Mouse (Mus musculus): ENCODE measurements around the gene Tmem184b. TPM values are rescaled to one million over a fixed set of nuclear protein-coding genes. Genes with fewer than 3 reads are reported as not detected.

The Tmem184b gene
- total RNA-seq, 2 experiments from 2014 or later: 72.4 to 77.4 TPM

GRCm38 (mm10) chr15:79400134-79400974, 3.0 kb downstream of the Tmem184b start:
- no peak for DNase-seq (ENCODE audit: low spot score in 2 of 2)

GRCm38 (mm10) chr15:79399231-79400052, 3.9 kb downstream of the Tmem184b start:
- no peak for DNase-seq (ENCODE audit: low spot score in 2 of 2)

DNA sequence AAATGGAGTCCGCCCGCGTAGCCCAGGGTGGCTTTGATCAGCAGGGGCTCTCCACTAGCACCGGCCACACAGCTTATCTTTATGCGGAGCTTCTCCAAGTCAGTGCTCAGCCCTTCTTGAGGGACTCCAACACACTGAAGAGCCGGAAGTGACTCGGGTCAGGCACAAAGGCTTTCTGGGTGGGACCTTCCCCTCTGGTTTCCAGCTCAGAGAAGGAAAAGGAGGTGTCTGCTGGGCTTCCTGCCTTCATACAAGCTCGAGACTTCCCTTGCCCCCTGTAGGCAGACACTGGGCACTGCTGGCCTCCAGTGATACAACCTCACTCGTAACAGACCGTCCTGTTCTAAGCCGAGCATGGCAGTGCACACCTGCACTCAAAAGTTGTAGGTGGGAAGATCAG, 6.6 kb downstream of the Tmem184b start:
- DNase-seq (ENCODE audit: low spot score in 2 of 2): no peak

GRCm38 (mm10) chr15:79395281-79395680, 8.1 kb downstream of the Tmem184b start:
- DNase-seq (ENCODE audit: low spot score in 2 of 2): no peak

- DNase-seq (ENCODE audit: low spot score in 2 of 2): no peak
Measured at GRCm38 (mm10) chr15:79394842-79395241, 8.5 kb downstream of the Tmem184b start.

DNA sequence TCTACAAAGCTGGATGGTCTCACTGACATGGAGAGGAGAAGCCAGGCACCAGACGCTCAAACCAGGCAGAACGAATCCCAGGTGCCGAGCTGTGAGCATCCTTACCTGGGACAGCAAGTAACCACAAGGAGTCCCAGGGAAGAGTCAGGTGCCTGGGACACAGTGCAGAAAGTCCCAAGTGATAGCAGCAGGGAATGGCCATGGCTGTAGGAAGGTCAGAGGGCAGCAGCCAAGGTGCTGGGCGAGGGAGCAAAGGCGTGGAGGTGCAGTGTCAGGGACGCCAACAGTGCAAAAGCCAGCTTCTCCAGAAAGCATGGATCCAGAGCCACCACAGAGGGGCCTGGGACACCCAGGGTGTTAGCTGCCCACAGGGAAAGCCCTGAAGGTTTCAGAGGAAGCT, 10.3 kb downstream of the Tmem184b start:
- no peak for DNase-seq (ENCODE audit: low spot score in 2 of 2)

GRCm38 (mm10) chr15:79392527-79392926, 10.8 kb downstream of the Tmem184b start:
- no peak for DNase-seq (ENCODE audit: low spot score in 2 of 2)

- DNase-seq (ENCODE audit: low spot score in 2 of 2): peak; percentile 56 to 70
Measured at GRCm38 (mm10) chr15:79391447-79392093, 11.8 kb downstream of the Tmem184b start.

DNA sequence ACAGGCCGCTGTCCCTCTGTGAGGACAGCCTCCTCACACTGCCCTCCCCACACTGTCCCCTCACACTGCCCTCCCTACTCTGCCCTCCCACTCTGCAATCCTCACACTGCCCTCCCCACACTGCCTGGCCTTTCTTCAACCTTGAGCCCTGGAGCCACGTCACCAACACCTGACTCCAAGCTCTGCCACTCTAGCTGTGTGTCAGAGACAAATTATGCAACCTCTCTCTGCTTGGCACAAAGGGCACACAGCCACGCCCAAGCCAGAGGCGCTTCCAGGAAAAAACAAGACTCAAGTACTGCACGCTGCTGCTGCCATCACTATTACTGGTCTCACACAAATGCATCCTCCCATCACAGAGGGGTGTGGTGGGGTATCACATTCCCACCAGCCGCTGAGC, 12.9 kb downstream of the Tmem184b start:
- DNase-seq (ENCODE audit: low spot score in 2 of 2): no peak

- DNase-seq (ENCODE audit: low spot score in 2 of 2): no peak
Measured at GRCm38 (mm10) chr15:79388171-79388570, 15.2 kb downstream of the Tmem184b start.

DNA sequence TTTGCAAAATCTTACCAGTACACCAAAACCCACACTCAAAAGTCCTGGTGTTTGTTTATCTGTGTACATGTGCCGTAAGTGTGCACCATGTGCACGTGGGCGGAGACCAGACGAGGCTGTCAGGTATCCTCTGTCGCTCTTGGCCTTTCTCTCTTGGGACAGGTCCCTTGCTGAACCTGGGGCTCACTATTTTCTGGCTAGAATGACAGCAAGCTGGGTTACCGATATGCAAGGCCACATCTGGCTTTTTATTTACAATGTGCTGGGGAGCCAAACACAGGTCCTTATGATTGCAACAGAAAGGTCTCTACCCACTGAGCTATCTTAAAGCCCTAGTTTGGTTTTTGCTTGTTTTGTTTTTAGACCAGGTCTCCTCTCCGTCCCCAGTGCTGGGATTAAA, 15.8 kb downstream of the Tmem184b start:
- DNase-seq (ENCODE audit: low spot score in 2 of 2): no peak

DNA sequence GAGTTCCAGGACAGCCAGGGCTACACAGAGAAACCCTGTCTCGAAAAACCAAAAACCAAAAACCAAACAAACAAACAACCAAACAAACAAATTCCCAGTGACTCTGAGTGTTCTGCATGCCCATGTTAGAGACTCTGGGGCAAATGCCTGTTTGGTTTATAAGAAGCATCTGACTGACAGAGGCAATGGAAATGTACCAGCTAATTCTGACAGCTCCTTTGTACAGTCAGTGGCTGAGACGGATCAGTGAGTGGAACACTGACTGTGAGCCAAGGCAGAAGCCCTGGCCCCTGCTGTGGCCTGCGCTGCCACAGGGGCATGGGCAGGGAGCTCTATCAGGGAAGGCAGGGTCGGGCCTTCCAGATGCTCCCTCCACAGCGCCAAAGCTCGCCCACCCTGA, 16.3 kb downstream of the Tmem184b start:
- DNase-seq (ENCODE audit: low spot score in 2 of 2): no peak

DNA sequence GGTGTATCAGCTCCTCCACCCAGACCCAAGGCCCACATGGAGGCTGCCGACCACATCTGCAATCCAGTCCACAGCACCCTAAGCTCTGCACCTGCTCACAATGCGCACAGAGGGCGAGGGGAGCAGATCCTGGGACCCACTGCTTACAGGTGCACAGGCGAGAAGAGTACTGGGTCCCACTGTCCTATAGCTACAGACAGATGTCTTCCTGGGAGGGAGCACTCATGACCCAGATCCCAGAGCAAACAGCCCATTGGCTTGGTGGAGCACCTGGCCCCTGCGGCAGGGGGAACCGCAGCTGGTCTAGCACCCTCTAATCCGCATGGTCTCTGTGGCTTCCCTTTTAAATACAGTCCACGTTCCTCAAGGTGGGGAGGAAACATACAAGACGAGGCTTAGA, 21.7 kb downstream of the Tmem184b start:
- no peak for DNase-seq (ENCODE audit: low spot score in 2 of 2)

DNA sequence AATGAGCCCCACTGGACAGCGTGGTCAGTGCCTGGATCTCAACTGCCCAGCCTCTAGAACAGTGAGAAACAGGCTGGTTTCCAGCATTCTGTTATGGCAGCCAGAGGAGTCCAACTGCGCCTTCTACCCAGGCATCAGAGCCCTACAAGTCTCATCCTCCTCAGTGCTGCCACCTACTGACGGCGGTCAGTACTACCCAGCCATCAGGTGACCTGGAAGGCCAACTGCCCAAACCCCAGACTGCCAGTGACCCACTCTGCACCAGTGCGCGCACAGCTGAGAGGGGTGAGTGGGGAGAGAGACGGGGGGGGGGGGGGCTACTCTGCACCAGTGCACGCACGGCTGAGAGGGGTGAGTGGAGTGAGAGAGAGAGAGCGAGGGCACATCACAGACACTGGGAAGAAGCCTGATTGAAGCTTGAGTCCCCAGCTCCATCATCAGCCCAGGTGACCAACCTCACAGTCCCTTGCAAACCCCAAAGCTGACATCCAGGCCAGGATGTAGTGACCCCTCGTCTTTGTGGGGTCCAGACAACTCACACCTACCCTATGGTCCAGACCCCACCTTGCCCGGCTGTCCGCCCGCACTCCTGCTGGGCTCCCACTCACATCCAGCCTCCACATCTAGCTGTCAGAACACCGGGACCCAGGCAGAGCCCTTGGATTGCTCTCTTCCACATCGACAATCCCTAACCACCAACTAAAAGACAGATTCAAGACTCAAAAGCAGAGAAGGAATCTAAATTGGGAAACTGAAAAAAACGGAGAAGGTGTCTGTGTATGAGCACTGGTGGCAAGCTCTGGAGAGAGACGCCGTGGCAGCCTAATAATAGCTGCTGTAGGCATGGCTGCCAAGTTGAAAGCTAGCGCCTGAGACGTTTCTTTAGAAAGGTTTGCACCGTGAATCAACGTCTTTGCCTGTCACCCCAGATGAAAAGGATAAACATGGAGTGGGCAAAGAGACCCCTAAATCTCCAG, 22.6 kb downstream of the Tmem184b start:
- DNase-seq (ENCODE audit: low spot score in 2 of 2): peak; percentile 57 to 78

DNA sequence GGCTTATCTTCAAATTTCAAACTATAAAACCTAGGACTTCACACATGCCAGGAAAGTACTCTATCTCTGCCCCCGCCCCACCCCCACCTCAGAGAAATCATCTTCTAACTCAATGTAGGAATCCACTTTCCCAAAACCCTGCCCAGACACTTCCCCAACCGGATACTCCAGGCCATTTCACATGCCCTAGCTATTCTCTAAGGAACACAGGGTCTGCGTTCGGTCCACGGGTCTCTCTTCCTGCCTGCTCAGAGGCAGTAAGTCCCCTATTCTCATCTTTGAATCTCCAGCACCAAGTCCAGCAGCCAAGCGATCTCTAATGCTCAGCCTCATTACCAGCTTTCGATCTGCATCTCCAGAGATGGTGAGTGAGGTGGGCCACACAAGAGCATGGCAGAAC, 23.7 kb downstream of the Tmem184b start:
- no peak for DNase-seq (ENCODE audit: low spot score in 2 of 2)

DNA sequence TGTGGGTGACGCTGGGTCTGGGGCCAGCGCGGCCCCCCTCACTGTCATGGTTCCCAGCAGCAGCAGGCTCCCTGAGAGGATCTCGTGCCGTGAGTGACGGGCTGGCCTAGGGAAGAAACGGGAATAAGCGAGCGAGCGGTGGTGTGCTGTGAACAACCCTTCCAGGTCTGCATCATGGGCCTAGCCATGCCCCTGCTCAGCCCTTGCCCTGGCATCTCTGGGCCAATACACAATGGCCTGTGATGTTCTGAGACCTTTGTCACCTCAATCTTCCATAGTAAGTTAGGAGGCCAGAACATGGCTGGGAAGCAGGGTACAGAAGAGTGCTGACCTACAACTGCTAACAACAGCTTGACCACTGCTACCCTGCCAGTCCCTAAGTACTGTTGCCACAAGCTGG, 24.8 kb downstream of the Tmem184b start:
- no peak for DNase-seq (ENCODE audit: low spot score in 2 of 2)

GRCm38 (mm10) chr15:79377681-79378080, 25.7 kb downstream of the Tmem184b start:
- DNase-seq (ENCODE audit: low spot score in 2 of 2): peak; percentile 48 to 72

- DNase-seq (ENCODE audit: low spot score in 2 of 2): no peak
Measured at GRCm38 (mm10) chr15:79374760-79375159, 28.6 kb downstream of the Tmem184b start.

DNA sequence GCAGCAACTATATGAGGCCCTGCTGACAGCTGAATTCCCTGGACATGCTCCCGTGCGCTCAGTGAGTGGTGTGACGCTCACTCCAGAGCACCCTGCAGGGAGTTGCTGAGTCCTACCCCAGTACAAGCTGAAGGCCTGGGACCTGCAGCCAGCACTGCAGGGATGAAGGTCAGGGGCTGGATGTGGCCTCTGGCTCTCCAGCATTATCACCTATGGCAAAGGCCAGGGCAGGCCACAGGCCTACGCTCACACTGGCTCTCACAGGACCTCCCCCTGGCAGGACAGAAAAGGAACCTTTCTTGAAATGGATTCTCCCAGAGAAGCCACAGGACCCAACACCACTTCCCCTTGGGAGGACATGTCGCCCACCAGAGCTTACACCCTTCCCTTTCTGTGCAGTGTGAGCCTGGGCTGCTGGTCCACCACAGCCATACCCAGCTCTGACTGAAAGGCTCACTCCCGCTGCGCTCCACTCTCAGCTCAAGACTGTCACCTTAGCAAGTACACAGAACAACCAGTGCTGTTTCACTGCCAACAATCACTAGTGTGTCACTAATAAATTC, 33.0 kb downstream of the Tmem184b start:
- no peak for DNase-seq (ENCODE audit: low spot score in 2 of 2)

Data from gastrocnemius, postnatal 4 days (tissue).